Mouse (Mus musculus) heart, embryonic 16.5 days (tissue): Measurements from ENCODE around the gene Xpo5. TPM values are rescaled to one million over a fixed set of nuclear protein-coding genes. Genes with fewer than 3 reads are reported as not detected.

Experiments used
- ATAC-seq: fragments of 200-750 bp; cut with Nextera tagmentation; replicated peaks from 2 replicates; pipeline ENCODE4 v1.8.0; 2017; ENCODE audit warnings: moderate number of reproducible peaks; ENCODE audit not compliant: insufficient read depth, low FRiP score; ENCODE audit errors: extremely low read depth
- H3K27ac ChIP-seq: fragments of 300-500 bp; sonication (generic); 2 replicates; pipeline ENCODE4 v1.5.1; 2014; ENCODE audit warnings: mild to moderate bottlenecking, low read length, control low read depth, moderate library complexity
- H3K27me3 ChIP-seq: fragments of 300-500 bp; sonication (generic); 2 replicates; pipeline ENCODE4 v1.6.1; 2014; ENCODE audit warnings: low read length, mixed read lengths; ENCODE audit not compliant: control insufficient read depth, insufficient read depth
- H3K36me3 ChIP-seq: fragments of 300-500 bp; sonication (generic); 2 replicates; pipeline ENCODE4 v1.6.1; 2014; ENCODE audit not compliant: control insufficient read depth, insufficient read depth
- H3K4me1 ChIP-seq: fragments of 300-500 bp; sonication (generic); 2 replicates; pipeline ENCODE4 v1.6.1; 2014; ENCODE audit warnings: low read length, mixed read lengths; ENCODE audit not compliant: control insufficient read depth, insufficient read depth
- H3K4me2 ChIP-seq: fragments of 300-500 bp; sonication (generic); 2 replicates; pipeline ENCODE4 v1.6.1; 2014; ENCODE audit warnings: low read depth, mild to moderate bottlenecking, control low read depth, low read length
- H3K4me3 ChIP-seq: fragments of 300-500 bp; sonication (generic); 2 replicates; pipeline ENCODE4 v1.5.1; 2014; ENCODE audit warnings: mild to moderate bottlenecking, control low read depth, low read length
- H3K9ac ChIP-seq: fragments of 300-500 bp; sonication (generic); 2 replicates; pipeline ENCODE4 v1.6.1; 2014; ENCODE audit warnings: low read length, control low read depth
- H3K9me3 ChIP-seq: fragments of 300-500 bp; sonication (generic); replicated peaks from 2 replicates; pipeline ENCODE4 v1.6.1; 2016; ENCODE audit warnings: low read length; ENCODE audit not compliant: control insufficient read depth
- WGBS: fragments of 180-500 bp; shearing (Covaris S2); extraction: QIAGEN DNeasy Blood & Tissue Kit; methylation state at CpG from one replicate; pipeline ENCODE4 v1.1.7; 2014; 5-methylcytosine and 5-hydroxymethylcytosine counted together
- polyA plus RNA-seq: library from polyadenylated mRNA; unstranded; fragments of >200 nt; fragmentation: Nextera tagmentation; extraction: Ambion mirVana; gene quantifications from 2 replicates; pipeline ENCODE4 v1.2.1, GENCODE M21; 2015

Gene Xpo5
- polyA plus RNA-seq, 1 experiment from 2014 or later: 20.5 TPM

DNA sequence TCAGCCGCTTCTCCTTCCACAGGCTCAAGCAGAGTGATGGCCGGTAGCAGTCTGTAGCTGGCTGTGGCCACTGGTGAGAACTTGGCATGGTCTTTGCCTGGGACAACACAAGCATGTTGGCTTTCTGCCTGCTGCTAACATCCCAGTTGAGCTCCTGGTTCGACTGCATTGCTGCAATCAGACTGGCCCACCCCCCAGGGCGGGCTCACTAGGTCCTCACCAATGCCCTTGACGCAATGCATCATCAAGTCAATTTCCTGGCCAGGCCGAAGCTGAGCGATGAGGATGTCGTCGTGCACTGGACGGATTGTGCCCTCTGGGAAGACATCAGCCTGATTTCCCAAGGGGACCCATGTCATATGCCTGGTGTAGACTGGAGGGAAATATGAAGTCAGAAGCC is 42.0 kb downstream of the Xpo5 start:
- Histone ChIP-seq H3K4me1 (peaks cover 20% of the 10 kb centered on the region), H3K27me3 (no peaks in the 10 kb centered on the region), H3K27ac (no peak overlapping the region), H3K4me3 (no peak overlapping the region), H3K9ac (no peak overlapping the region), H3K4me2 (no peak overlapping the region), H3K36me3 (peaks cover 45% of the 10 kb centered on the region), H3K9me3 (no peaks in the 10 kb centered on the region)
- WGBS: 67% methylated on average over 10 of the region's 10 CpGs
- ATAC-seq: no peak

GRCm38 (mm10) chr17:46247512-46248188 is 45.1 kb downstream of the Xpo5 start, which contains the start of the genes Polr1c and Yipf3:
Gene Polr1c, minus strand, starts transcription at chr17:46248054.
Gene Yipf3, plus strand, starts transcription at chr17:46248080.
- Histone ChIP-seq H3K9ac (peak within 1 kb of the TSS; percentile 90), H3K4me2 (peak within 1 kb of the TSS; percentile 94), H3K4me3 (peak within 1 kb of the TSS; percentile 85), H3K27ac (peak within 1 kb of the TSS; percentile 72), H3K4me1 (peaks cover 21% of the 10 kb centered on the region), H3K27me3 (no peaks in the 10 kb centered on the region), H3K9me3 (no peaks in the 10 kb centered on the region), H3K36me3 (peaks cover 53% of the 10 kb centered on the region)
- under 1% methylated on average over 53 of the region's 53 CpGs for WGBS
- ATAC-seq: peak; percentile 92

DNA sequence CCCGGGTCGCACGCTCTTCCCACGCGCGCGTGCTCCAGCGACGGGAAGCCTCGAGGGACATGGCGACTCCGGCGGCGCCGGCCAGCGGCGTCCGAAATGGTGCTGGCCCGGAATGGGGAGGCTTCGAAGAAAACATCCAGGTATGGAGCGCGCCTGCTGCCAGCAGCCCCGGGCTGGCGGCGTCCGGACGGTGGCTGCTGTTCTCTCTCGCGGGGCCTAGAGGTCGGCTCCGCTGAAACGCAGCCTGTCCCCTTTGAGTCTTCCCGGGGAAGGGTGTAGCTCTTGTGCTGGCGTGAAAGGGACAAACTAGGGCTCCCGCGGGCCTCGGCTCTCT is 45.6 kb downstream of the Xpo5 start:
- Histone ChIP-seq H3K4me1 (peaks cover 21% of the 10 kb centered on the region), H3K9ac (peak overlapping the region; percentile 90), H3K9me3 (no peaks in the 10 kb centered on the region), H3K4me3 (peak overlapping the region; percentile 85), H3K36me3 (peaks cover 49% of the 10 kb centered on the region), H3K27me3 (no peaks in the 10 kb centered on the region), H3K4me2 (peak overlapping the region; percentile 94), H3K27ac (peak overlapping the region; percentile 72)
- peak; percentile 35; the same call in 1 of the 2 replicates for ATAC-seq
- WGBS: under 1% methylated on average over 37 of the region's 37 CpGs

GRCm38 (mm10) chr17:46251174-46251573 is 48.6 kb downstream of the Xpo5 start:
- peaks cover 26% of the 10 kb centered on the region for H3K4me1 ChIP-seq
- peaks cover 16% of the 10 kb centered on the region for H3K27me3 ChIP-seq
- H3K4me3 ChIP-seq: no peak overlapping the region
- peaks cover 23% of the 10 kb centered on the region for H3K36me3 ChIP-seq
- 77% methylated on average over 7 of the region's 7 CpGs for WGBS
- no peak overlapping the region for H3K4me2 ChIP-seq
- no peak overlapping the region for H3K9ac ChIP-seq
- H3K9me3 ChIP-seq: no peaks in the 10 kb centered on the region
- no peak for ATAC-seq
- H3K27ac ChIP-seq: no peak overlapping the region

GRCm38 (mm10) chr17:46252571-46253451 is 50.2 kb downstream of the Xpo5 start:
- Histone ChIP-seq H3K9ac (peak overlapping the region; percentile 72; the same call in 1 of the 2 replicates), H3K9me3 (0 out of 2 replicates have a peak, but pooled peaks cover 3% of the 10 kb centered on the region), H3K36me3 (peaks cover 28% of the 10 kb centered on the region), H3K4me1 (peaks cover 17% of the 10 kb centered on the region), H3K4me2 (peak overlapping the region; percentile 100), H3K27me3 (peaks cover 16% of the 10 kb centered on the region), H3K27ac (no peak overlapping the region), H3K4me3 (peak overlapping the region; percentile 78)
- WGBS: 56% methylated on average over 14 of the region's 14 CpGs
- no peak for ATAC-seq

GRCm38 (mm10) chr17:46253452-46254084 is 51.0 kb downstream of the Xpo5 start, which contains the start of gene Lrrc73:
Gene Lrrc73, plus strand, starts transcription at chr17:46253531.
- peaks cover 16% of the 10 kb centered on the region for H3K27me3 ChIP-seq
- H3K4me3 ChIP-seq: peak within 1 kb of the TSS; percentile 78
- H3K27ac ChIP-seq: no peak within 1 kb of the TSS
- peak; percentile 74 for ATAC-seq
- H3K4me2 ChIP-seq: peak within 1 kb of the TSS; percentile 100
- 2% methylated on average over 47 of the region's 48 CpGs for WGBS
- peaks cover 36% of the 10 kb centered on the region for H3K36me3 ChIP-seq
- H3K9me3 ChIP-seq: 0 out of 2 replicates have a peak, but pooled peaks cover 3% of the 10 kb centered on the region
- peak within 1 kb of the TSS; percentile 72 for H3K9ac ChIP-seq
- H3K4me1 ChIP-seq: peaks cover 16% of the 10 kb centered on the region

DNA sequence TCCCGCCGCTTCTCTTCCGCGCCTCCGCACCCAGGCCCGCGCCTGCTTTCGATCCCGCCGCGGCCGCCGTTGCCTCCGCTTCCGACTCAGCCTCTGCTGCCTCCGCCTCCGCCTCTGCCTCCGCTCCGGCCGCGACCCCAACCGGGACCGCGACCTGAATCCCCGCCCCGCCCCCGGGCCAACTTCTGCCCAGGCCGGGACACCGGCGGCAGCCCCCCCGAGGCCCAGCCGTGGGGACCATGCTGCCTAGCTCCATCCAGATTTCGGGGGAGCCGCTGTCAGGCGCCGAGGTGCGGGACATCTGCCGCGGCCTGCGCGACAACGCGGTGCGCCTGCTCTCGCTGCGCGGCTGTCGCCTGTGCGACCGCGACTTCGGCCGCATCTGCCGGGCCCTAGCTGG is 51.5 kb downstream of the Xpo5 start:
- Histone ChIP-seq H3K4me2 (peak overlapping the region; percentile 100), H3K9me3 (0 out of 2 replicates have a peak, but pooled peaks cover 3% of the 10 kb centered on the region), H3K9ac (peak overlapping the region; percentile 72), H3K27ac (no peak overlapping the region), H3K27me3 (peaks cover 16% of the 10 kb centered on the region), H3K4me3 (peak overlapping the region; percentile 78), H3K4me1 (peaks cover 11% of the 10 kb centered on the region), H3K36me3 (peaks cover 41% of the 10 kb centered on the region)
- ATAC-seq: no peak; the same call in 1 of the 2 replicates
- WGBS: under 1% methylated on average over 51 of the region's 54 CpGs

DNA sequence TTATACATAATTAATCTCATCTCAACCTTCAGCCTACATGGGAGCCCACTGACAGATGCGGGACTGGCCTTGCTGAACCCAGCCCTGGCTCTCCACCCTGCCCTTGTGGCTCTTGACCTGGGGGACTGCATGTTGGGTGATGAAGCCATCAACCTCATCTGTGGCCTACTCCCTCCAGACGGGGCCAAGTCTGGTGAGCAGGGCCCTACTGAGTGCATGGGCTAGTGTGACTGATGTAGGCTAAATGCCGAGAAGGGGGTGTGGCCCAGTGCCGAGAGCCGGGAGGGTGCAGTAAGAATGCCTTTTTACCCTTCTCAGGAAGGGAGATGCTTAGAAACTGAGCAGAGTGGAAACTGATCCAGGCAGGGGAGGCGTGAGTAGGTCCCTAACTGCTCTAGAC is 52.6 kb downstream of the Xpo5 start:
- WGBS: 32% methylated on average over 6 of the region's 6 CpGs
- Histone ChIP-seq H3K27me3 (peaks cover 16% of the 10 kb centered on the region), H3K36me3 (peaks cover 48% of the 10 kb centered on the region), H3K27ac (no peak overlapping the region), H3K4me2 (no peak overlapping the region), H3K9me3 (0 out of 2 replicates have a peak, but pooled peaks cover 3% of the 10 kb centered on the region), H3K4me1 (peaks cover 5% of the 10 kb centered on the region), H3K9ac (no peak overlapping the region), H3K4me3 (no peak overlapping the region)
- ATAC-seq: no peak
